ENCODE assay signal across 8 mouse cellular contexts in the genomic region with DNA sequence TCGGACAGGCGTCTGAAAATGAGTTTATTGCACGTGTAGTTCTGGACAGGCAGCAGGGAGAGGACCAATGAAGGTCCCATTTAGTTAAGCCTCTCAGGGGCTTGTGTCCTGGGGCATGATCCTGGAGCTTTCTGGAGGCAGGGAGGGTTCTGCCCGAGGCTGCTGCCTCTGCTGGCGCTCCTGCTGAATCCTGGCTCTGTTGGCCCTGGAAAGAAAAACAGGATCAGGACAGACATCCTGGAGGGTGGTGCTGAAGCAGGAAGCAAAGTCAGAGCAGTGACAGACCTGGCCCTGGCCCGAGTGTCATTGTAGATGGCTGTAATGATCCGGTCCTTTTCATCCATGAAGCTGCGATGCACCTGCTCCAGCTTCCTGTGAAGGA. TPM values are rescaled to one million over a fixed set of nuclear protein-coding genes. Genes with fewer than 3 reads are reported as not detected.
A peak's percentile ranks its signal among the peaks of the same experiment; 100 is the strongest.
DNase-seq lines count a peak whose midpoint lies in the region; ATAC-seq and TF ChIP-seq lines count a peak whose summit lies in the region.

No protein-coding gene starts in this region.

- TF ChIP-seq EP300 in heart, adult 2 months (IDR thresholded peaks at IDR 0.05; ENCODE audit: insufficient read depth, low read depth, low read length) = no peak

- no peaks in the 10 kb centered on the region for H3K36me3 ChIP-seq in heart, adult 2 months (ENCODE audit: control insufficient read depth, insufficient read depth, low read length)
- H3K36me3 ChIP-seq in liver, embryonic 11.5 days (ENCODE audit: control insufficient read depth, insufficient read depth, low read length) = peaks cover 8% of the 10 kb centered on the region; the same call in 1 of the 2 replicates

- H3K9ac ChIP-seq in heart, adult 2 months (ENCODE audit: low read depth, low read length) = peak overlapping the region; percentile 89
- H3K9ac ChIP-seq in liver, embryonic 11.5 days (ENCODE audit: low read depth, low read length) = peak overlapping the region; percentile 86

- no peak; the same call in 1 of the 2 replicates for TF ChIP-seq POLR2A in heart, adult 2 months (IDR thresholded peaks at IDR 0.05; ENCODE audit: insufficient read depth, low read depth, low read length)
- TF ChIP-seq POLR2A in embryonic fibroblast, embryonic 13.5 days (IDR thresholded peaks at IDR 0.05; ENCODE audit: low read depth, low read length) = no peak; the same call in 1 of the 2 replicates

- H3K4me3 ChIP-seq in heart, adult 2 months = peak overlapping the region; percentile 76
- H3K4me3 ChIP-seq in embryonic fibroblast, embryonic 13.5 days (ENCODE audit: insufficient read depth, low read length) = peak overlapping the region; percentile 57
- peak overlapping the region; percentile 83 for H3K4me3 ChIP-seq in liver, embryonic 11.5 days (ENCODE audit: low read depth, low read length)

- no peak for ATAC-seq in liver, embryonic 11.5 days (replicated peaks; ENCODE audit: low FRiP score)
- ATAC-seq in granulocyte monocyte progenitor cell, adult 5-6 weeks (replicated peaks; ENCODE audit: poor library complexity, severe bottlenecking) = no peak

- peak overlapping the region; percentile 89 for H3K4me2 ChIP-seq in liver, embryonic 11.5 days

- peaks cover 2% of the 10 kb centered on the region; the same call in 1 of the 2 replicates for H3K79me2 ChIP-seq in heart, adult 2 months (replicated peaks; ENCODE audit: control insufficient read depth, insufficient read depth, low read length)

- peaks cover 8% of the 10 kb centered on the region for H3K4me1 ChIP-seq in heart, adult 2 months (ENCODE audit: control insufficient read depth, insufficient read depth, low read length)
- H3K4me1 ChIP-seq in embryonic fibroblast, embryonic 13.5 days (ENCODE audit: control insufficient read depth, insufficient read depth, low read length) = peaks cover 4% of the 10 kb centered on the region; the same call in 1 of the 2 replicates
- peaks cover 22% of the 10 kb centered on the region for H3K4me1 ChIP-seq in liver, embryonic 11.5 days (replicated peaks; ENCODE audit: control insufficient read depth, insufficient read depth, low read length)

- no peaks in the 10 kb centered on the region for H3K27me3 ChIP-seq in heart, adult 2 months (ENCODE audit: control insufficient read depth, insufficient read depth, low read length)
- H3K27me3 ChIP-seq in liver, embryonic 11.5 days (replicated peaks; ENCODE audit: control insufficient read depth, insufficient read depth, low read length) = no peaks in the 10 kb centered on the region

- WGBS in heart, adult 2 months = 4% methylated on average over 8 of the region's 8 CpGs
- 5% methylated on average over 8 of the region's 8 CpGs for WGBS in liver, embryonic 11.5 days

- DNase-seq in heart, adult 2 months = no peak
- no peak for DNase-seq in heart, adult 18-20 months
- DNase-seq in 3T3-L1 (ENCODE audit: low read depth, low spot score) = peak; percentile 56
- DNase-seq in liver, embryonic 11.5 days (ENCODE audit: low spot score) = no peak
- DNase-seq in frontal cortex, postnatal 36 days (ENCODE audit: low spot score in 2 of 2) = no peak
- DNase-seq in ovary, postnatal 10 days (ENCODE audit: low spot score) = no peak

- no peaks in the 10 kb centered on the region for H3K9me3 ChIP-seq in liver, embryonic 11.5 days (ENCODE audit: control insufficient read depth, low read length)

- peak overlapping the region; percentile 94 for H3K27ac ChIP-seq in heart, adult 2 months
- no peak overlapping the region for H3K27ac ChIP-seq in embryonic fibroblast, embryonic 13.5 days (ENCODE audit: insufficient read depth, low read length)
- H3K27ac ChIP-seq in liver, embryonic 11.5 days (ENCODE audit: low read depth, low read length) = peak overlapping the region; percentile 70; the same call in 1 of the 2 replicates

- TF ChIP-seq CTCF in heart, adult 2 months (IDR thresholded peaks at IDR 0.05) = no peak
- TF ChIP-seq CTCF in embryonic fibroblast, embryonic 13.5 days (IDR thresholded peaks at IDR 0.05; ENCODE audit: borderline replicate concordance, insufficient read depth, low read length) = no peak

- intact Hi-C loops in heart, adult 2 months (cut with DNase I) = no loop called here

RNA-seq across cellular contexts. Expression of gene Vegfb, which starts 0.4 kb away (rescaled TPM):
- total RNA-seq in heart, adult 2 months (2021) = 100 to 1,000 TPM; 413 to 501 TPM
- polyA plus RNA-seq in heart, adult 2 months (2012; rRNA removed) = 257 and 355 TPM in 2 replicates
- 100 to 1,000 TPM; 462 to 481 TPM for total RNA-seq in heart, adult 18-20 months (2021)
- 24.5 and 29.6 TPM in 2 replicates for polyA plus RNA-seq in embryonic fibroblast, embryonic 13.5 days (2011; ENCODE audit: insufficient read length, low read depth, missing spikeins)
- polyA plus RNA-seq in liver, embryonic 11.5 days (2014; fragmentation: Nextera tagmentation; extraction: Ambion mirVana) = 24.3 and 28.8 TPM in 2 replicates
- 27.6 and 35.2 TPM in 2 replicates for total RNA-seq in granulocyte monocyte progenitor cell, adult 5-6 weeks (2014; fragmentation: Nextera tagmentation)
- total RNA-seq in granulocyte monocyte progenitor cell, adult 5-6 weeks (2017) = 6.2 and 7.4 TPM in 2 replicates

RNA-seq across cellular contexts. Expression of gene Dnajc4, which starts 4.5 kb away (rescaled TPM):
- total RNA-seq in heart, adult 2 months (2021) = 10 to 100 TPM; 45.6 to 57.4 TPM
- 57.6 and 68.4 TPM in 2 replicates for polyA plus RNA-seq in heart, adult 2 months (2012; rRNA removed)
- 10 to 100 TPM; 54.6 to 55.1 TPM for total RNA-seq in heart, adult 18-20 months (2021)
- 15.0 and 22.2 TPM in 2 replicates for polyA plus RNA-seq in embryonic fibroblast, embryonic 13.5 days (2011; ENCODE audit: insufficient read length, low read depth, missing spikeins)
- 14.0 and 14.7 TPM in 2 replicates for polyA plus RNA-seq in liver, embryonic 11.5 days (2014; fragmentation: Nextera tagmentation; extraction: Ambion mirVana)
- total RNA-seq in granulocyte monocyte progenitor cell, adult 5-6 weeks (2014; fragmentation: Nextera tagmentation) = 6.4 and 16.5 TPM in 2 replicates
- total RNA-seq in granulocyte monocyte progenitor cell, adult 5-6 weeks (2017) = 7.9 and 11.8 TPM in 2 replicates

RNA-seq across cellular contexts. Expression of gene Fkbp2, which starts 7.6 kb away (rescaled TPM):
- total RNA-seq in heart, adult 2 months (2021) = 10 to 100 TPM; 23.2 to 24.7 TPM
- 21.1 and 27.6 TPM in 2 replicates for polyA plus RNA-seq in heart, adult 2 months (2012; rRNA removed)
- total RNA-seq in heart, adult 18-20 months (2021) = 10 to 100 TPM; 18.9 to 19.1 TPM
- 35.9 and 37.0 TPM in 2 replicates for polyA plus RNA-seq in embryonic fibroblast, embryonic 13.5 days (2011; ENCODE audit: insufficient read length, low read depth, missing spikeins)
- polyA plus RNA-seq in liver, embryonic 11.5 days (2014; fragmentation: Nextera tagmentation; extraction: Ambion mirVana) = 111 and 124 TPM in 2 replicates
- 98.9 and 160 TPM in 2 replicates for total RNA-seq in granulocyte monocyte progenitor cell, adult 5-6 weeks (2014; fragmentation: Nextera tagmentation)
- total RNA-seq in granulocyte monocyte progenitor cell, adult 5-6 weeks (2017) = 173 and 197 TPM in 2 replicates

RNA-seq across cellular contexts. Expression of gene Nudt22, which starts 8.0 kb away (rescaled TPM):
- total RNA-seq in heart, adult 2 months (2021) = 10 to 100 TPM; 25.5 to 33.6 TPM
- polyA plus RNA-seq in heart, adult 2 months (2012; rRNA removed) = 44.5 and 47.4 TPM in 2 replicates
- 10 to 100 TPM; 23.7 to 25.4 TPM for total RNA-seq in heart, adult 18-20 months (2021)
- polyA plus RNA-seq in embryonic fibroblast, embryonic 13.5 days (2011; ENCODE audit: insufficient read length, low read depth, missing spikeins) = 11.4 and 16.9 TPM in 2 replicates
- 15.9 and 16.9 TPM in 2 replicates for polyA plus RNA-seq in liver, embryonic 11.5 days (2014; fragmentation: Nextera tagmentation; extraction: Ambion mirVana)
- 8.5 and 14.4 TPM in 2 replicates for total RNA-seq in granulocyte monocyte progenitor cell, adult 5-6 weeks (2014; fragmentation: Nextera tagmentation)
- 3.4 and 14.5 TPM in 2 replicates for total RNA-seq in granulocyte monocyte progenitor cell, adult 5-6 weeks (2017)

RNA-seq across cellular contexts. Expression of gene Trpt1, which starts 8.0 kb away (rescaled TPM):
- total RNA-seq in heart, adult 2 months (2021) = 10 to 100 TPM; 20.7 to 26.3 TPM
- 26.4 and 30.7 TPM in 2 replicates for polyA plus RNA-seq in heart, adult 2 months (2012; rRNA removed)
- total RNA-seq in heart, adult 18-20 months (2021) = 10 to 100 TPM; 22.4 to 26.4 TPM
- 4.4 and 5.1 TPM in 2 replicates for polyA plus RNA-seq in embryonic fibroblast, embryonic 13.5 days (2011; ENCODE audit: insufficient read length, low read depth, missing spikeins)
- polyA plus RNA-seq in liver, embryonic 11.5 days (2014; fragmentation: Nextera tagmentation; extraction: Ambion mirVana) = 3.9 and 4.9 TPM in 2 replicates
- total RNA-seq in granulocyte monocyte progenitor cell, adult 5-6 weeks (2014; fragmentation: Nextera tagmentation) = 3.0 TPM in 1 of 2 replicates, not detected in the other
- 0.21 and 0.60 TPM in 2 replicates for total RNA-seq in granulocyte monocyte progenitor cell, adult 5-6 weeks (2017)

Comparison
In these comparisons a context has a peak if more than half of its experiments do, and no peak if none do; other contexts are left out.
1. RNA of gene Vegfb, which starts 0.4 kb away (total RNA-seq): 413 to 501 TPM in heart, adult 2 months and 462 to 481 TPM in heart, adult 18-20 months; 6.2 to 35.2 TPM in granulocyte monocyte progenitor cell, adult 5-6 weeks; every median in the first group is over 10 times any median in the second.
2. Peak in every context shown above with its lines, with median percentiles within 50 percentile points of each other: H3K4me3 ChIP-seq.